Mouse (Mus musculus): ENCODE measurements around the gene Tmem45b. TPM values are rescaled to one million over a fixed set of nuclear protein-coding genes. Genes with fewer than 3 reads are reported as not detected.

Gene Tmem45b
- polyA plus RNA-seq, 1 experiment from 2014 or later = not detected

GRCm38 (mm10) chr9:31400441-31400840, 63.8 kb downstream of the Tmem45b start:
- Histone ChIP-seq H3K9me3 (replicated peaks) (no peaks in the 10 kb centered on the region), H3K27me3 (no peaks in the 10 kb centered on the region), H3K27ac (no peak overlapping the region), H3K9ac (no peak overlapping the region), H3K4me3 (replicated peaks) (no peak overlapping the region), H3K4me1 (replicated peaks) (no peaks in the 10 kb centered on the region), H3K36me3 (peaks cover 93% of the 10 kb centered on the region), H3K4me2 (no peak overlapping the region)
- no peak for ATAC-seq (ENCODE audit: low read depth)
- peak; percentile 47 for DNase-seq
- WGBS (ENCODE audit: insufficient replicate concordance) = 48% methylated on average over 4 of the region's 4 CpGs

GRCm38 (mm10) chr9:31387206-31387605, 77.1 kb downstream of the Tmem45b start:
- no peaks in the 10 kb centered on the region for H3K27me3 ChIP-seq
- H3K9me3 ChIP-seq (replicated peaks) = no peaks in the 10 kb centered on the region
- peaks cover 20% of the 10 kb centered on the region for H3K36me3 ChIP-seq
- no peak overlapping the region for H3K27ac ChIP-seq
- peak overlapping the region; percentile 93 for H3K9ac ChIP-seq
- peaks cover 25% of the 10 kb centered on the region for H3K4me1 ChIP-seq (replicated peaks)
- ATAC-seq (ENCODE audit: low read depth) (no peak), DNase-seq (no peak)
- H3K4me2 ChIP-seq = peak overlapping the region; percentile 78
- H3K4me3 ChIP-seq (replicated peaks) = peak overlapping the region; percentile 91
- WGBS (ENCODE audit: insufficient replicate concordance) = 69% methylated on average over 5 of the region's 5 CpGs

GRCm38 (mm10) chr9:31386368-31387180, 77.7 kb downstream of the Tmem45b start:
- peaks cover 25% of the 10 kb centered on the region for H3K4me1 ChIP-seq (replicated peaks)
- ATAC-seq (ENCODE audit: low read depth) = peak; percentile 47
- peaks cover 14% of the 10 kb centered on the region for H3K36me3 ChIP-seq
- peak overlapping the region; percentile 78 for H3K4me2 ChIP-seq
- peak overlapping the region; percentile 91 for H3K4me3 ChIP-seq (replicated peaks)
- H3K27me3 ChIP-seq = no peaks in the 10 kb centered on the region
- H3K27ac ChIP-seq = peak overlapping the region; percentile 78
- DNase-seq = no peak
- peak overlapping the region; percentile 93 for H3K9ac ChIP-seq
- WGBS (ENCODE audit: insufficient replicate concordance) = 8% methylated on average over 42 of the region's 44 CpGs
- no peaks in the 10 kb centered on the region for H3K9me3 ChIP-seq (replicated peaks)

GRCm38 (mm10) chr9:31385947-31386354, 78.3 kb downstream of the Tmem45b start, which contains the start of gene Nfrkb:
Gene Nfrkb, plus strand, starts transcription at chr9:31386192.
- ATAC-seq (ENCODE audit: low read depth) = peak; percentile 95

DNA sequence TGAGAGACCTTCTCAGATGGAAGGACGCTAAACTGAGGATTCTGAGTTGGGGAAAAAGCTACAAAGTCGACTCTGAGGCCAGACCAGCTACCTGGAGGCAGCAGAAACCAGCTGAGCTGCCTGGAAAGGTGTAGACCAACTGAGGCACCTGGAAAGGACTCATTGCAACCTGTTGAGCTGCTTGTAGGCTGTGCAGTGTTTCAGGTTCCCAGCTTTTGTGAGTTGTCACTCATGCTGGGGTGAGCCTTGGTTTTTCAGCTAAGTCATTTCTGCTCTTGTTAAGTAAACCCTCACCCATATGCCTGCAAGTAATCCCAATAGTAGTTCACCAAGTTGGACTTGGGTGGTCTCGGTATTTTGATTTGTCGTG, 78.8 kb downstream of the Tmem45b start:
- 20% methylated on average over 4 of the region's 4 CpGs for WGBS (ENCODE audit: insufficient replicate concordance)
- Histone ChIP-seq H3K36me3 (peaks cover 4% of the 10 kb centered on the region), H3K27ac (no peak overlapping the region), H3K4me3 (replicated peaks) (peak overlapping the region; percentile 91), H3K9ac (peak overlapping the region; percentile 93), H3K4me1 (replicated peaks) (peaks cover 25% of the 10 kb centered on the region), H3K27me3 (no peaks in the 10 kb centered on the region), H3K9me3 (replicated peaks) (no peaks in the 10 kb centered on the region), H3K4me2 (peak overlapping the region; percentile 78)
- DNase-seq (no peak), ATAC-seq (ENCODE audit: low read depth) (peak; percentile 27)

More at GRCm38 (mm10) chr9:31385947-31386354, 78.3 kb downstream of the Tmem45b start, which contains the start of gene Nfrkb:
- Histone ChIP-seq H3K36me3 (peaks cover 8% of the 10 kb centered on the region), H3K27ac (peak within 1 kb of the TSS; percentile 78), H3K9me3 (replicated peaks) (no peaks in the 10 kb centered on the region), H3K27me3 (no peaks in the 10 kb centered on the region), H3K4me2 (peak within 1 kb of the TSS; percentile 78), H3K4me3 (replicated peaks) (peak within 1 kb of the TSS; percentile 91), H3K4me1 (replicated peaks) (peaks cover 25% of the 10 kb centered on the region), H3K9ac (peak within 1 kb of the TSS; percentile 93)
- DNase-seq = peak; percentile 96
- WGBS (ENCODE audit: insufficient replicate concordance) = under 1% methylated on average over 46 of the region's 46 CpGs

- Histone ChIP-seq H3K4me2 (peak overlapping the region; percentile 78), H3K27me3 (no peaks in the 10 kb centered on the region), H3K36me3 (peaks cover 3% of the 10 kb centered on the region), H3K9me3 (replicated peaks) (no peaks in the 10 kb centered on the region), H3K4me1 (replicated peaks) (peaks cover 25% of the 10 kb centered on the region), H3K4me3 (replicated peaks) (peak overlapping the region; percentile 91), H3K9ac (peak overlapping the region; percentile 93; the same call in 1 of the 2 replicates), H3K27ac (no peak overlapping the region)
- DNase-seq (no peak), ATAC-seq (ENCODE audit: low read depth) (no peak)
- 76% methylated on average over 17 of the region's 17 CpGs for WGBS (ENCODE audit: insufficient replicate concordance)
Observed at GRCm38 (mm10) chr9:31384786-31385499, 79.3 kb downstream of the Tmem45b start.

GRCm38 (mm10) chr9:31376661-31377060, 87.6 kb downstream of the Tmem45b start:
- no peaks in the 10 kb centered on the region for H3K27me3 ChIP-seq

More at GRCm38 (mm10) chr9:31376661-31377060, 87.6 kb downstream of the Tmem45b start:
- H3K4me1 ChIP-seq (replicated peaks) = no peaks in the 10 kb centered on the region
- H3K36me3 ChIP-seq = peaks cover 25% of the 10 kb centered on the region
- DNase-seq (no peak), ATAC-seq (ENCODE audit: low read depth) (no peak)
- H3K4me3 ChIP-seq (replicated peaks) = no peak overlapping the region
- H3K9me3 ChIP-seq (replicated peaks) = no peaks in the 10 kb centered on the region
- H3K27ac ChIP-seq = no peak overlapping the region
- no peak overlapping the region for H3K4me2 ChIP-seq
- H3K9ac ChIP-seq = no peak overlapping the region

Other genes with a start within 250 kb of the Tmem45b start
- gene Prdm10, start 183.9 kb downstream of the Tmem45b start, polyA plus RNA-seq (2015; fragmentation: Nextera tagmentation; extraction: Ambion mirVana) = 2.4 and 3.0 TPM in 2 replicates
- 5.8 and 6.7 TPM in 2 replicates for gene Nfrkb, start 78.3 kb downstream of the Tmem45b start, polyA plus RNA-seq (2015; fragmentation: Nextera tagmentation; extraction: Ambion mirVana)

Measured in liver, embryonic 13.5 days (tissue).